Mouse (Mus musculus) liver, embryonic 11.5 days (tissue): Measurements from ENCODE around the gene Gbgt1. TPM values are rescaled to one million over a fixed set of nuclear protein-coding genes. Genes with fewer than 3 reads are reported as not detected.
"Not testable (repeated sequence)": the region's sequence is repeated elsewhere in the genome, so short reads cannot be mapped to it uniquely, and the experiment has no call there.

Experiments used
- ATAC-seq: fragments of 200-750 bp; cut with Nextera tagmentation; replicated peaks from 2 replicates; pipeline ENCODE4 v1.8.0; 2017; ENCODE audit warnings: moderate number of reproducible peaks, mild to moderate bottlenecking, moderate TSS enrichment, moderate library complexity; ENCODE audit not compliant: low FRiP score
- DNase-seq: peaks from one replicate; pipeline ENCODE4 v3.0.0-alpha.2; 2017; ENCODE audit warnings: low spot score
- H3K27ac ChIP-seq: fragments of 300-500 bp; sonication (generic); 2 replicates; pipeline ENCODE4 v1.5.1; 2014; ENCODE audit warnings: mild to moderate bottlenecking, low read depth, low read length, control low read depth
- H3K27me3 ChIP-seq: fragments of 300-500 bp; sonication (generic); replicated peaks from 2 replicates; pipeline ENCODE4 v1.6.1; 2014; ENCODE audit warnings: low read length, mixed read lengths; ENCODE audit not compliant: control insufficient read depth, insufficient read depth
- H3K36me3 ChIP-seq: fragments of 300-500 bp; sonication (generic); 2 replicates; pipeline ENCODE4 v1.6.1; 2014; ENCODE audit warnings: mild to moderate bottlenecking, low read length, moderate library complexity, mixed read lengths; ENCODE audit not compliant: control insufficient read depth, insufficient read depth
- H3K4me1 ChIP-seq: fragments of 300-500 bp; sonication (generic); replicated peaks from 2 replicates; pipeline ENCODE4 v1.6.1; 2014; ENCODE audit warnings: low read length, mixed read lengths; ENCODE audit not compliant: control insufficient read depth, insufficient read depth
- H3K4me2 ChIP-seq: fragments of 300-500 bp; sonication (generic); 2 replicates; pipeline ENCODE4 v1.6.1; 2014; ENCODE audit warnings: mild to moderate bottlenecking, control low read depth, moderate library complexity
- H3K4me3 ChIP-seq: fragments of 300-500 bp; sonication (generic); 2 replicates; pipeline ENCODE4 v1.5.1; 2014; ENCODE audit warnings: low read depth, low read length, control low read depth
- H3K9ac ChIP-seq: fragments of 300-500 bp; sonication (generic); 2 replicates; pipeline ENCODE4 v1.6.1; 2014; ENCODE audit warnings: low read depth, low read length, control low read depth
- H3K9me3 ChIP-seq: fragments of 300-500 bp; sonication (generic); 2 replicates; pipeline ENCODE4 v1.6.1; 2016; ENCODE audit warnings: low read length, inconsistent platforms, mixed read lengths; ENCODE audit not compliant: control insufficient read depth
- WGBS: fragments of 180-500 bp; shearing (Covaris S2); extraction: QIAGEN DNeasy Blood & Tissue Kit; methylation state at CpG from one replicate; pipeline ENCODE4 v1.1.7; 2014; 5-methylcytosine and 5-hydroxymethylcytosine counted together
- polyA plus RNA-seq: library from polyadenylated mRNA; unstranded; fragments of >200 nt; fragmentation: Nextera tagmentation; extraction: Ambion mirVana; gene quantifications from 2 replicates; pipeline ENCODE4 v1.2.1, GENCODE M21; 2014

Gbgt1 gene
- polyA plus RNA-seq, 1 experiment from 2014 or later = 0.32 TPM

DNA sequence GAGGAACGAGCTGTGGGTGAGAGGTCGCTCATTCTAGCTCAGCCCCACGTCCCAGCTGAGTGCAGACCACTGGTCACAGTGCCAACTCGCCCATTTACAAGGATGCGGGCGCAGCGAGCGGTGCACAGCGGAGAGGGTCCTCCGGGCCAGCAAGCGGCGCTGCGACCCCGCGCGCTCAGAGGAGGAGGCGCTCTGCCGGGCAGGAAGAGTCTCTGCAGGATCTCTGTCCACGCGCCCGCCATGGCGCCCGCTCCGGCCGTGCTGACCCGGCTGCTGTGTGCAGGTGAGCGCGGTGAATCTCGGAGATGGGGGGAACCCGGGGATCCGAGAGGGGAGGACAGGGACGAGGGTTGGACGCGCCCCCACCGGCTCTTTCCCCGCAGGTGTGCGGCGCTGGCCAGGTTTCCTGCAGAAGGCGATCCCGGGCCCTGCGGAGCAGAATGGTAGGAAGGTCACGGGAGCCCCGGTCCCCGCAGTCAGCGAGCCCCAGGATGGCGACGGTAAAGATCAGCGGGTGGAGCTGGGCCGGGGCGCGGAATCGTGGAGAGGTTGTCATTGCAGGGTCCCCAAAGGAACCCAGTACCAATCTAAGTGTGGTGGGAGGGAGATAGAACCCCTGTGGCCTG, 28.7 kb upstream of the Gbgt1 start, which contains the start of gene Mrps2:
Gene Mrps2 (plus strand): TSS at position 207 of the 626 bp plus-strand sequence.
- Histone ChIP-seq H3K4me3 (peak within 1 kb of the TSS; percentile 96), H3K27me3 (peaks cover 13% of the 10 kb centered on the region), H3K27ac (no peak within 1 kb of the TSS), H3K9me3 (0 out of 2 replicates have a peak, but pooled peaks cover 1% of the 10 kb centered on the region), H3K4me2 (peak within 1 kb of the TSS; percentile 92), H3K9ac (peak within 1 kb of the TSS; percentile 93), H3K36me3 (peaks cover 27% of the 10 kb centered on the region), H3K4me1 (peaks cover 14% of the 10 kb centered on the region)
- peak; percentile 87 for ATAC-seq
- peak; percentile 86 for DNase-seq
- under 1% methylated on average over 50 of the region's 52 CpGs for WGBS

DNA sequence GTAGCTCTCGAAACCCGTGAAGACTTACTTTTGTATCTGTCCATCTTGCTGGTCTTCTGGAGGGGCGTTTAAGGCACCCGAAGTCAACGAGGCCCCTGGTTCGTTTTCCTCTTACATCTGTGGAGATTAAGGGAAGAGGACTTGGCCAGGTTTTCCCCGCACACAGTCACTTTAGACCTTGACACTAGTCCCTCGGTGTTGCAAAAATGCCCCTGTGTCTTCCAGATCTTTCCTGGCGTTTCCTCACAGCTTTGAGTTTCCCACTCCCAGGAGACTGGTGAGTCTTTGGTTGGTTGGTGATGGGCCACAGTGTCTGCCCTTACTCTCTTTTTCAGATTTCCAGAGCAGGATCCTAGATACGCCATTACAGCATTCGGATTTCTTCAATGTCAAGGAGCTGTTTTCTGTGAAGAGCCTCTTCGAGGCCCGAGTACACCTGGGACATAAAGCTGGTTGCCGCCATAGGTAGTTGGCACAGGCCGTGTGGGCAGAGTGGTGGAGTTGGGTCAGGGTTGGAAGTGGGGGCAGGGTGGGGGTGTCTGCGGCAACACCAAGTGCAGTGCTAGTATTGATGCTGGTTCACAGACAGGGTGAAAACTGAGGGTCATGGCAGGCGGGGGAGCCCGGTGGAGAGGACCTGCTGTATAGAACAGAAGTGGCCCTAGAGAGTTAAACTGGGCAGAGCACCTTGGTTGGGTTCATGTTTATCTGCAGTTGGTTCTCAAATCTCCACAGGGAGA, 28.0 kb upstream of the Gbgt1 start:
- H3K4me2 ChIP-seq = peak overlapping the region; percentile 92
- WGBS = 48% methylated on average over 18 of the region's 18 CpGs
- ATAC-seq (no peak), DNase-seq (no peak)
- peak overlapping the region; percentile 96 for H3K4me3 ChIP-seq
- H3K27ac ChIP-seq = no peak overlapping the region
- H3K27me3 ChIP-seq = peaks cover 13% of the 10 kb centered on the region
- H3K9me3 ChIP-seq = 0 out of 2 replicates have a peak, but pooled peaks cover 3% of the 10 kb centered on the region
- peaks cover 12% of the 10 kb centered on the region for H3K4me1 ChIP-seq
- H3K9ac ChIP-seq = peak overlapping the region; percentile 93
- H3K36me3 ChIP-seq = peaks cover 30% of the 10 kb centered on the region

DNA sequence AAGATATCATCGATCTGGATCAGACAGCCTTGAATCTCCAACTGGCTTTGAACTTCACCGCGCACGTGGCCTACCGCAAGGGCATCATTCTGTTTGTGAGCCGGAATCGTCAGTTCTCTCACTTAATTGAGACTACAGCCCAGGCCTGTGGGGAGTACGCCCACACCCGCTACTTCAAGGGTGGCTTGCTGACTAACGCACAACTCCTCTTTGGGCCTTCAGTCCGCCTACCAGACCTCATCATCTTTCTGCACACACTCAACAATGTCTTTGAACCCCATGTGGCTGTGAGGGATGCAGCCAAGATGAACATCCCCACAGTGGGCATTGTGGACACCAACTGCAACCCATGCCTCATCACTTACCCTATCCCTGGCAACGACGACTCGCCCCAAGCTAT, 27.2 kb upstream of the Gbgt1 start:
- no peak for ATAC-seq
- Histone ChIP-seq H3K27ac (no peak overlapping the region), H3K27me3 (peaks cover 13% of the 10 kb centered on the region), H3K4me1 (peaks cover 12% of the 10 kb centered on the region), H3K4me3 (no peak overlapping the region), H3K4me2 (no peak overlapping the region), H3K9ac (no peak overlapping the region), H3K36me3 (peaks cover 30% of the 10 kb centered on the region), H3K9me3 (0 out of 2 replicates have a peak, but pooled peaks cover 3% of the 10 kb centered on the region)
- WGBS = 98% methylated on average over 14 of the region's 14 CpGs
- no peak for DNase-seq

DNA sequence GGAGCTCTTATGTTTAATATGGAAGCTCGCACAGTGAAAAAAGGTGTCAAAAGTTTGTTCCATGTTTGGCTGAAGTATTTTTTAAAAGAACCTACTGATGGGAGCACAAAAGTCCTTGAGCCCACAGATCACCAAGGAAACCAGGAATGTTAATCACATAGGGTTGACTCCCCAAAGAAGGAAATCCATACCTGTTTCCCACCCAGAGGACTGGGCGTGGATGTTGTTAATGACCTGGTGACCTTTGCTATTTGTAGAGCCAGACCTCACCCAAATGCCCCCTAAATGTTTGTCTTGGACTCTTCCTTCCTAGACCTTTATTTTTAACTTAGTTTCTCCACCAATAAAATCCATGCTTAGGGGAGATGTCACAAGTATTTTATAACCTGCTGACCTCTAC, 26.1 kb upstream of the Gbgt1 start:
- 85% methylated on average over 2 of the region's 2 CpGs for WGBS
- Histone ChIP-seq H3K4me1 (peaks cover 12% of the 10 kb centered on the region), H3K4me2 (no peak overlapping the region), H3K9me3 (0 out of 2 replicates have a peak, but pooled peaks cover 3% of the 10 kb centered on the region), H3K4me3 (no peak overlapping the region), H3K27ac (no peak overlapping the region), H3K36me3 (peaks cover 30% of the 10 kb centered on the region), H3K27me3 (peaks cover 7% of the 10 kb centered on the region), H3K9ac (no peak overlapping the region)
- DNase-seq (no peak), ATAC-seq (no peak)

DNA sequence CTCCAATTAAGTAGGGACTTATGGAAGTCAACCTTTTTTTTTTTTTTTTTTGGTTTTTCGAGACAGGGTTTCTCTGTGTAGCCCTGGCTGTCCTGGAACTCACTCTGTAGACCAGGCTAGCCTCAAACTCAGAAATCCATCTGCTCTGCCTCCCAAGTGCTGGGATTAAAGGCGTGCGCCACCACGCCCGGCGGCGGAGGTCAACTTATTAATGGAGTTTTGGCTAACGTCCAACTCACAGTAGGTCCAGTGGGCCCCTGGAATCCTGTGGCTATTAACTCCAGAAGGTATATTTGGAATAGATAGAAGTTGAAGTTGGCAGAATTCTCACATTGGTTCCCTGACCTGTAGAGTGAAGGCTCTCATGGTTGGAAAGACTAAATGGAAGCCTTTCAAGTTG, 24.7 kb upstream of the Gbgt1 start:
- H3K27me3 ChIP-seq, H3K4me2 ChIP-seq, H3K27ac ChIP-seq, H3K9me3 ChIP-seq, ATAC-seq, H3K9ac ChIP-seq, H3K4me1 ChIP-seq, H3K4me3 ChIP-seq, DNase-seq: not testable (repeated sequence)
- peaks cover 30% of the 10 kb centered on the region for H3K36me3 ChIP-seq
- 95% methylated on average over 7 of the region's 8 CpGs for WGBS

DNA sequence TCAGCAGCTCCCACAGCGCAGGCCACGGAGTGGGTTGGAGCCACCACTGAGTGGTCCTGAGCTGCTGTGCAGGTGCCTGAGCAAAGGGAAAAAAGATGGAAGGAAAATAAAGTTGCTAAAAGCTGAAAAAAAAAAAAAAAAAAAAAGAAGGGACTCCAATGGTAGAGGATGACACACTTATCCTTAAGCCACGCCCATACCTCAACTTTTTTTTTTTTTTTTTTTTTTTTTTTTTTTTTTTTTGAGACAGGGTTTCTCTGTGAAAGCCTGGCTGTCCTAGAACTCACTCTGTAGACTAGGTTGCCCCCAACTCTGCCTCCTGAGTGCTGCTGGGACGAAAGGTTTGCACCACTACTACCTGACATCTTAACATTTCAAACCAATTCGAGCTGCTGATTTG, 18.7 kb upstream of the Gbgt1 start:
- not testable (repeated sequence) for ATAC-seq, H3K36me3 ChIP-seq, DNase-seq, H3K27ac ChIP-seq, H3K4me2 ChIP-seq, H3K4me3 ChIP-seq, H3K27me3 ChIP-seq, H3K9ac ChIP-seq, H3K9me3 ChIP-seq, H3K4me1 ChIP-seq
- 86% methylated on average over 5 of the region's 5 CpGs for WGBS

DNA sequence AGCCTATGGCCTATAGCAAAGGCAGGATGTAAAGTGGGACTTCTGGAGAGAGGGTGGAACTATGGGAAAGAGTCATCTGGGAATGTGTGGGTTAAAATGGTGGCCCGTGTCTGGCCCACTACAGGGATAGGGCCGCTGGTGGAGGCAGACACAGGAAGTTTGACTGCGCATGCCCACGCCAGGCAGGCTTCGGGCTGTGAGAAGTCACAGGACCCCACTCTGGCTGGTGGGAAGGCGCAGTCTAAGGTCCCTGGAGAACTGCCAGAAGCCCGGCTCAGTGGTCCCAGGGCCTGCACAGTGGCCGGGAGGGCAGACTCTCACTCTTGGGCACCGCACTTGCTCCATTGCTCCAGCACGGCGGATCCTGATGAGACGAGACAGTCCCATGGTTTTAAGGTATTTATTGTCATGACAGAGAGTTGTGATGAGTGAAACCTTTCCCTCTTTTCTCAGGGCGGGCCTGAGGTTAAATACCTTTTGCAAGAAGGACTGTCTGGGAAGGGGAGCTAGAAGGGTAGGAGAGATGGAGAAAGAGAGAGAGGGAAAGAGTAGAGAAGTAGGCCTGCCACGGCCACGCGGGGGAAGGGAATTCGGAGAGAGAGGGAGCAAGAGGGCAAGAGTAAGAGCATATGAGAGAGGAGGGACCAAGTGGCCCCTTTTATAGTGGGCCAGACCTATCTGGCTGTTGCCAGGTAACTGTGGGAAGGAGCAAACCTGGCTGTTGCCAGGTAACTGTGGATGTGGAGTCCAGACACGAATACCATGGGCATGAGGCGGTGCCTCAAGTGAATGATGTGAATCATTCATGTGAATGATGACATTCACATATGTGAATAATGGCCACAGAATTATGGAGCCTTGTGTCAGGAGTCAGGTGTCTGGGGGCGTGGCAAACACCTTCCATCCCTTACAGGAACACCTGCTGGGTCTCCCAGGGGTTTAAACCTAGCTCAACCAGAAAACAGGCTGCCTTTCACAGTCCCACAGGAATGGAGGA, 17.2 kb upstream of the Gbgt1 start:
- no peak overlapping the region for H3K4me3 ChIP-seq
- no peak overlapping the region for H3K9ac ChIP-seq
- DNase-seq = no peak
- no peaks in the 10 kb centered on the region for H3K9me3 ChIP-seq
- H3K36me3 ChIP-seq = no peaks in the 10 kb centered on the region
- H3K27me3 ChIP-seq = no peaks in the 10 kb centered on the region
- H3K4me1 ChIP-seq = no peaks in the 10 kb centered on the region
- no peak for ATAC-seq
- H3K4me2 ChIP-seq = no peak overlapping the region
- no peak overlapping the region for H3K27ac ChIP-seq
- 81% methylated on average over 20 of the region's 20 CpGs for WGBS

DNA sequence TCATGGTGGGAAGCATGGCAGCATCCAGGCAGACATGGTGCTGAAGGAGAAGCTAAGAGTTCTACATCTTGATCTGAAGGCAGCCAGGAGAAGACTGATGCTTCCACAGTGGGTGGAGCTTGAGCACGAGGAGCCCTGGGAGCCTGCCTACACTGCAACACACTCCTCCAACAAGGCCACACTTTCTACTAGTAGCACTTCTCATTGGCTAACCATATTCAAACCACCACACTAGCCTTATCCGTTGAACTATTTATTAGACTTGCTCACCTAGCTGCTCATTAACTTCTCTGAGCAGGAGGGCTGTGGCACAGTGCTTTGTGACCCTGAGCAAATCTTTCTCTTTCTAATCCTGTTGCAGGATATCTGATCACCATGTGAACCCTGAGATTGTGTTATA, 12.8 kb upstream of the Gbgt1 start:
- Histone ChIP-seq H3K36me3 (no peaks in the 10 kb centered on the region), H3K4me1 (no peaks in the 10 kb centered on the region), H3K9ac (no peak overlapping the region), H3K4me2 (no peak overlapping the region), H3K9me3 (no peaks in the 10 kb centered on the region), H3K27ac (no peak overlapping the region), H3K27me3 (no peaks in the 10 kb centered on the region), H3K4me3 (no peak overlapping the region)
- DNase-seq = no peak
- 49% methylated on average over 2 of the region's 2 CpGs for WGBS
- no peak for ATAC-seq
